Mouse (Mus musculus) spleen, postnatal 14 days (tissue): ENCODE measurements around the gene Gpr85.
"Not testable (repeated sequence)": the region's sequence is repeated elsewhere in the genome, so short reads cannot be mapped to it uniquely, and the experiment has no call there.

Experiments
- DNase-seq, 2 experiments: peaks; one replicate each; pipeline ENCODE4 v3.0.0; 2021 to 2022; ENCODE audit warnings: low spot score in 2 of 2

Gene Gpr85

GRCm38 (mm10) chr6:13839345-13840054 is at the start of gene Gpr85:
Gpr85 (minus strand) TSS chr6:13839942.
- no peak for DNase-seq

- no peak for DNase-seq
Measured at GRCm38 (mm10) chr6:13884877-13885592, 45.3 kb upstream of the Gpr85 start.

- no peak for DNase-seq
Measured at GRCm38 (mm10) chr6:13882919-13883318, 43.2 kb upstream of the Gpr85 start.

- DNase-seq, result no peak
Measured at GRCm38 (mm10) chr6:13873959-13874358, 34.2 kb upstream of the Gpr85 start.

GRCm38 (mm10) chr6:13872076-13872475 is 32.3 kb upstream of the Gpr85 start:
- DNase-seq, result no peak

GRCm38 (mm10) chr6:13871625-13871958 is 31.9 kb upstream of the Gpr85 start:
- no peak for DNase-seq

- peak; percentile 72 to 80 for DNase-seq
Measured at GRCm38 (mm10) chr6:13870919-13871624, 31.3 kb upstream of the Gpr85 start, which contains the start of gene 2610001J05Rik. 2610001J05Rik (minus strand) TSS chr6:13871518.

DNA sequence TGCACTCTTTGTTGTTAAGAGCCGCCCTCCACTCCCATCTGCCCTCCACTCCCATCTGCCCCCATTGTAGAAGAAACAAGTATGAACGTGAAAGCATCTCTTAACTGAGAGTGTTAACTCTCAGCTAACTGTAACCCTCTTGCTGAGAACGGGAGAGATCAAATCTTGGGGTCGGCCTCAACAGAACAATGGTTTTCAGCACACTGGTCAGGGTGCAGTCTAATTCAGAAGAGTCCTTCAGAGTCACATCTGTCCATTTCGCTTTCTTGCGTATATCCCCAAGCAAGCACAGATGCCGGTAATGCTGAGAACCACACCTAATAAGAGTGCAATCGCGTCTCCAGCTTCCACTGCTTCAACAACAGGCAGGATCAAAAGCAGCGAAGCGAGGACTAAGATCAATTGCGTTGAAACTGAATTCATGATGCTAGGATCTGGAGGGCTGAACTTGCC is 30.6 kb upstream of the Gpr85 start:
- DNase-seq, result no peak

DNA sequence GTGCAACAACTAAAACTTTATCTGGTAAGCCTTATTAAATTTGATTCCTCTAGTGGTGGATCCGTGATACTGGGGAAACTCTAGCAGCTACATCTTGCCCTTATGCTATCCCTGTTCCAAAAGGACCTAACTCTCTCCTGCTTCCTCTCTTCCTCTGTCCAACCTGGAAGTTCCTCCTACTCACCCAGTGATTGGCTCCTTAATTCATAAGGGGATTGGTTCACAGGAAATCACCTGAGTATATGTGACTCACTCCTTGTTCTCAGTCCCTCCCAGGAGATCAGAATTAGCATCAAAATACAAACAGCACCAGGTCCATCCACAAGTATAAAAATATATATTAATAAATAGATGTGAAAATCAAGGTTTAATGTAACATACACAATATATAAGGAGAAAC is 20.9 kb upstream of the Gpr85 start:
- no peak for DNase-seq

GRCm38 (mm10) chr6:13859877-13860585 is 20.3 kb upstream of the Gpr85 start:
- DNase-seq, result no peak

DNA sequence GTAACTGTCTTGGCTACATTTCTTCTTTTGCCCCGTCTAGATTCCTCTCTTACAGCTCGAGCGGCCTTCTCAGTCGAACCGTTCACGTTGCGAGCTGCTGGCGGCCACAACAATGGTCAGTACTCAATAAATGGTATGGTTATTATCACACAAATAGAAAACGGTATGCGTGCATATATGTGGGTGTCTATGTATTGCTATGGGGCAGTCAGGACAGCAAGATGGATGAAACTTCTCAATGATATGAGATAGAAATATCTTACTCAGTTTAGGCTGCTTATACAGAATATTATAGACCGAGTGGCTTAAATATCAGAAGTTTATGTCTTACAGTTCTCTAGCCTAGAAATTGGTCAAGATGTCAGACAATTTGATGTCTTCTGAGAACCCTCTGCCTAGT is 14.5 kb upstream of the Gpr85 start:
- DNase-seq, result no peak

- no peak for DNase-seq
Measured at GRCm38 (mm10) chr6:13853244-13853643, 13.5 kb upstream of the Gpr85 start.

GRCm38 (mm10) chr6:13846031-13846430 is 6.3 kb upstream of the Gpr85 start:
- DNase-seq, result not testable (repeated sequence)

- DNase-seq, result peak; percentile 3 to 7
Measured at GRCm38 (mm10) chr6:13838677-13839344, 931 bp downstream of the Gpr85 start.

- no peak for DNase-seq
Measured at GRCm38 (mm10) chr6:13837916-13838676, 1.6 kb downstream of the Gpr85 start.

- DNase-seq, result no peak
Measured at GRCm38 (mm10) chr6:13836967-13837570, 2.7 kb downstream of the Gpr85 start.

- no peak for DNase-seq
Measured at GRCm38 (mm10) chr6:13835720-13836665, 3.7 kb downstream of the Gpr85 start.

DNA sequence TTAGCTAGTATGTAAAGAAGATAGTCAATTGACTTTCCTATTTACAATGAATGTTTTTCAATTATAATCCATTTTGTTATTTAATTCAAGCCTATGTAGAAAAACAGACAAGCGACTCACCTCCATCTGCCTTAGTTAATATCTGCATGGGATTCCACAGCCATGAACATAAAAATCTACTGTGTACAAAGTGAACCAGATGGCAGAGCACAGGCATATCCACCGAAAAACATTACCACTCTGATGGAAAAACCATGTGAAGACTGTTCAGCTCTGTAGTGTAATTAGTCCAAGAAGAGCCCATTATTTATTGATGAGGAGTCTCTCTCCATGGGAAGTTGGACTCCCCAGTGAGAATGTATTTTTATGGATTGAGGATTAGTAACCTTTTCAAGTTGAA is 7.0 kb downstream of the Gpr85 start:
- no peak for DNase-seq

DNA sequence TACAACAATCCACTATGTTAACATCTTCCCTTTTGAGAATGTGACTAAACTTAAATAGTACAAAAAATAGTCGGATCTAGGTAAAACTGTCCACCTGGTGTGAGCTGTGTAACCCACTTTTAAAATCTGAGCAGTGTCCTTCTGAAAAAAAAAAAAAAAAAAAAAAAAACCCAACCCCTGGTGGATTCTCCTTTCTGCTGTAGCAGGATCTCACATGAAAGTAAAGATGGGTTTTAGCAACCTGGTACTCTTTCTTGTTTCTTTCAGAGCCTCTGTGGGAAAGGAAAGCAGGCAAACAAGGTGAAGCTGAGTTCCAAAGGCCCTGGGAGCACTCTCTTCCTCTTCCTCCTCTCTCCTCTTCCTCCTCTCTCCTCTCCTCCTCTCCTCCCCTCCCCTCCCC is 10.9 kb downstream of the Gpr85 start:
- no peak for DNase-seq
